Mouse (Mus musculus) spleen, adult 10 weeks (tissue): ENCODE measurements around the gene 1500011B03Rik. TPM values are rescaled to one million over a fixed set of nuclear protein-coding genes. Genes with fewer than 3 reads are reported as not detected.

Source experiments
- polyA plus RNA-seq: library from polyadenylated mRNA; stranded (reverse); fragments of 350-450 nt; fragmentation: Illumina TruSeq; extraction: RNeasy Lipid Tissue Mini Kit (QIAGEN cat#74804); gene quantifications from one replicate; pipeline ENCODE4 v1.2.3, GENCODE M21; 2015; ENCODE audit warnings: low replicate concordance; ENCODE audit not compliant: insufficient read depth

The 1500011B03Rik gene
- polyA plus RNA-seq: 46.1 TPM

GRCm38 (mm10) chr5:114822796-114823688, at the start of gene 1500011B03Rik:
Gene 1500011B03Rik, minus strand, starts transcription at chr5:114823468.

GRCm38 (mm10) chr5:114858582-114858981, 35.3 kb upstream of the 1500011B03Rik start, which contains the start of gene Gm9936:
Gene Gm9936, minus strand, starts transcription at chr5:114858682.

GRCm38 (mm10) chr5:114853364-114853763, 30.1 kb upstream of the 1500011B03Rik start, which contains the start of gene 4930519G04Rik:
Gene 4930519G04Rik, plus strand, starts transcription at chr5:114853664.

GRCm38 (mm10) chr5:114775056-114775979, 48.0 kb downstream of the 1500011B03Rik start, which contains the start of gene Git2:
Gene Git2, minus strand, starts transcription at chr5:114775517.

GRCm38 (mm10) chr5:114774403-114775051, 48.7 kb downstream of the 1500011B03Rik start, which contains the start of gene Ankrd13a:
Gene Ankrd13a, plus strand, starts transcription at chr5:114774677.

Other genes with a start within 250 kb of the 1500011B03Rik start
- 0.87 TPM for gene Trpv4, start 165.0 kb downstream of the 1500011B03Rik start, polyA plus RNA-seq
- 95.6 TPM for gene Gltp, start 132.5 kb downstream of the 1500011B03Rik start, polyA plus RNA-seq
- gene Tchp, start 115.7 kb downstream of the 1500011B03Rik start, polyA plus RNA-seq: 15.2 TPM
- gene Ankrd13a, start 48.8 kb downstream of the 1500011B03Rik start, polyA plus RNA-seq: 132 TPM
- gene Git2, start 48.0 kb downstream of the 1500011B03Rik start, polyA plus RNA-seq: 99.1 TPM
- not detected for gene 4930519G04Rik, start 30.2 kb upstream of the 1500011B03Rik start, polyA plus RNA-seq
- gene Gm9936, start 35.2 kb upstream of the 1500011B03Rik start, polyA plus RNA-seq: not detected
- 44.4 TPM for gene Oasl2, start 73.5 kb upstream of the 1500011B03Rik start, polyA plus RNA-seq
- gene Oasl1, start 99.8 kb upstream of the 1500011B03Rik start, polyA plus RNA-seq: 8.6 TPM
- gene 2210016L21Rik, start 118.7 kb upstream of the 1500011B03Rik start, polyA plus RNA-seq: 16.4 TPM
- not detected for gene Hnf1a, start 147.6 kb upstream of the 1500011B03Rik start, polyA plus RNA-seq
- gene Sppl3, start 187.7 kb upstream of the 1500011B03Rik start, polyA plus RNA-seq: 33.3 TPM